Mouse (Mus musculus) forebrain, embryonic 11.5 days (tissue): ENCODE data around the gene Eif4e. TPM values are rescaled to one million over a fixed set of nuclear protein-coding genes. Genes with fewer than 3 reads are reported as not detected.

Experiments used
- ATAC-seq: fragments of 200-750 bp; cut with Nextera tagmentation; replicated peaks from 2 replicates; pipeline ENCODE4 v1.8.0; 2017; ENCODE audit warnings: moderate TSS enrichment; ENCODE audit not compliant: low FRiP score
- DNase-seq: peaks from one replicate; pipeline ENCODE4 v3.0.0-alpha.2; 2017; ENCODE audit warnings: low spot score
- H3K27ac ChIP-seq: fragments of 300-500 bp; sonication (generic); 2 replicates; pipeline ENCODE4 v1.5.1; 2014; ENCODE audit warnings: low read depth, low read length
- H3K27me3 ChIP-seq: fragments of 300-500 bp; sonication (generic); 2 replicates; pipeline ENCODE4 v1.6.1; 2014; ENCODE audit warnings: mild to moderate bottlenecking, low read length, mixed read lengths; ENCODE audit not compliant: control insufficient read depth, insufficient read depth
- H3K36me3 ChIP-seq: fragments of 300-500 bp; sonication (generic); 2 replicates; pipeline ENCODE4 v1.6.1; 2014; ENCODE audit warnings: mild to moderate bottlenecking, low read length, moderate library complexity, mixed read lengths; ENCODE audit not compliant: control insufficient read depth, insufficient read depth
- H3K4me1 ChIP-seq: fragments of 300-500 bp; sonication (generic); replicated peaks from 2 replicates; pipeline ENCODE4 v1.6.1; 2014; ENCODE audit warnings: low read length, mixed read lengths; ENCODE audit not compliant: control insufficient read depth, insufficient read depth
- H3K4me2 ChIP-seq: fragments of 300-500 bp; sonication (generic); 2 replicates; pipeline ENCODE4 v1.6.1; 2014; ENCODE audit warnings: low read depth, mild to moderate bottlenecking, low read length, moderate library complexity, mixed read lengths; ENCODE audit not compliant: severe bottlenecking
- H3K4me3 ChIP-seq: fragments of 300-500 bp; sonication (generic); 2 replicates; pipeline ENCODE4 v1.5.1; 2014; ENCODE audit warnings: low read depth, low read length
- H3K9ac ChIP-seq: fragments of 300-500 bp; sonication (generic); 2 replicates; pipeline ENCODE4 v1.6.1; 2014; ENCODE audit warnings: low read length
- H3K9me3 ChIP-seq: fragments of 300-500 bp; sonication (generic); 2 replicates; pipeline ENCODE4 v1.6.1; 2016; ENCODE audit warnings: low read length, mixed read lengths; ENCODE audit not compliant: control insufficient read depth
- WGBS: fragments of 180-500 bp; shearing (Covaris S2); extraction: QIAGEN DNeasy Blood & Tissue Kit; methylation state at CpG from one replicate; pipeline ENCODE4 v1.1.7; 2014; 5-methylcytosine and 5-hydroxymethylcytosine counted together
- microRNA counts: library from miRNA; unstranded; fragments of <30 nt; microRNA quantifications from one replicate; lab custom pipeline; 2015
- microRNA-seq: library from miRNA; unstranded; fragments of <30 nt; microRNA quantifications from one replicate; pipeline ENCODE4, GENCODE M21; 2016; ENCODE audit not compliant: insufficient number of aligned reads
- polyA plus RNA-seq: library from polyadenylated mRNA; unstranded; fragments of >200 nt; fragmentation: Nextera tagmentation; extraction: Ambion mirVana; gene quantifications from 2 replicates; pipeline ENCODE4 v1.2.1, GENCODE M21; 2014

Gene Eif4e
- polyA plus RNA-seq, 1 experiment from 2014 or later = 483 TPM

GRCm38 (mm10) chr3:138608665-138609064 lies 82.7 kb downstream of the Eif4e start:
- H3K9me3 ChIP-seq = no peaks in the 10 kb centered on the region
- no peaks in the 10 kb centered on the region for H3K36me3 ChIP-seq
- no peak overlapping the region for H3K4me3 ChIP-seq
- H3K4me2 ChIP-seq = no peak overlapping the region
- no peaks in the 10 kb centered on the region for H3K4me1 ChIP-seq
- ATAC-seq (no peak), DNase-seq (no peak)
- 86% methylated on average over 5 of the region's 5 CpGs for WGBS
- H3K27ac ChIP-seq = no peak overlapping the region
- no peak overlapping the region for H3K9ac ChIP-seq
- no peaks in the 10 kb centered on the region for H3K27me3 ChIP-seq

MicroRNAs encoded within 50 kb of the gene (microRNA counts, 519-probe panel; counts per million panel counts)
- microRNA mmu-miR-1956 (lab: Ali Mortazavi, UCI) = 31.2 counts per million

Small RNA genes within 50 kb of the gene (microRNA-seq; reads per million reads assigned to microRNA genes)
- gene Mir1956 = not detected

Other genes starting within 250 kb of the Eif4e start
- not detected in 2 replicates for gene Adh6a, start 212.9 kb upstream of the Eif4e start, polyA plus RNA-seq
- 0.17 and 0.36 TPM in 2 replicates for gene Adh6b, start 184.4 kb upstream of the Eif4e start, polyA plus RNA-seq
- not detected in 2 replicates for gene Adh4, start 110.7 kb upstream of the Eif4e start, polyA plus RNA-seq
- gene Adh5, start 83.1 kb upstream of the Eif4e start, polyA plus RNA-seq = 263 and 266 TPM in 2 replicates
- 47.9 and 51.0 TPM in 2 replicates for gene Metap1, start 36.7 kb upstream of the Eif4e start, polyA plus RNA-seq
- gene Tspan5, start 216.0 kb downstream of the Eif4e start, polyA plus RNA-seq = 43.4 and 48.5 TPM in 2 replicates